Mouse (Mus musculus) heart, adult 2 months (tissue): ENCODE measurements around the gene Commd8.

Source experiments
- CTCF ChIP-seq: fragments of 200-600 bp; IDR thresholded peaks from 2 replicates; pipeline ENCODE4 v1.8.1; 2022; ENCODE audit warnings: antibody characterized with exemption, mild to moderate bottlenecking, moderate library complexity
- EP300 ChIP-seq: fragments of 200-500 bp; IDR thresholded peaks from 2 replicates; pipeline ENCODE4 v1.6.1; 2011; ENCODE audit warnings: low read depth, low read length, control low read depth; ENCODE audit not compliant: insufficient read depth
- POLR2A ChIP-seq: fragments of 200-500 bp; IDR thresholded peaks from 2 replicates; pipeline ENCODE4 v1.6.1; 2011; ENCODE audit warnings: mild to moderate bottlenecking, low read depth, low read length, control low read depth; ENCODE audit not compliant: insufficient read depth

- no peak for TF ChIP-seq CTCF
- no peak for TF ChIP-seq POLR2A
- no peak for TF ChIP-seq EP300
These were observed 17.1 kb downstream of the Commd8 start for GRCm38 (mm10) chr5:72150870-72151269.
